Mouse (Mus musculus) right cerebral cortex, postnatal 36 days (tissue): ENCODE data around the gene Yipf3.

Source experiments
- DNase-seq, 2 experiments: peaks; one replicate each; pipeline ENCODE4 v3.0.0; 2022; ENCODE audit warnings: low spot score in 2 of 2, mixed read lengths in 1 of 2

Yipf3 gene

DNA sequence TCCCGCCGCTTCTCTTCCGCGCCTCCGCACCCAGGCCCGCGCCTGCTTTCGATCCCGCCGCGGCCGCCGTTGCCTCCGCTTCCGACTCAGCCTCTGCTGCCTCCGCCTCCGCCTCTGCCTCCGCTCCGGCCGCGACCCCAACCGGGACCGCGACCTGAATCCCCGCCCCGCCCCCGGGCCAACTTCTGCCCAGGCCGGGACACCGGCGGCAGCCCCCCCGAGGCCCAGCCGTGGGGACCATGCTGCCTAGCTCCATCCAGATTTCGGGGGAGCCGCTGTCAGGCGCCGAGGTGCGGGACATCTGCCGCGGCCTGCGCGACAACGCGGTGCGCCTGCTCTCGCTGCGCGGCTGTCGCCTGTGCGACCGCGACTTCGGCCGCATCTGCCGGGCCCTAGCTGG is 6.2 kb downstream of the Yipf3 start:
- peak in 1 of 2 experiments; percentile 40 for DNase-seq

DNA sequence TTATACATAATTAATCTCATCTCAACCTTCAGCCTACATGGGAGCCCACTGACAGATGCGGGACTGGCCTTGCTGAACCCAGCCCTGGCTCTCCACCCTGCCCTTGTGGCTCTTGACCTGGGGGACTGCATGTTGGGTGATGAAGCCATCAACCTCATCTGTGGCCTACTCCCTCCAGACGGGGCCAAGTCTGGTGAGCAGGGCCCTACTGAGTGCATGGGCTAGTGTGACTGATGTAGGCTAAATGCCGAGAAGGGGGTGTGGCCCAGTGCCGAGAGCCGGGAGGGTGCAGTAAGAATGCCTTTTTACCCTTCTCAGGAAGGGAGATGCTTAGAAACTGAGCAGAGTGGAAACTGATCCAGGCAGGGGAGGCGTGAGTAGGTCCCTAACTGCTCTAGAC is 7.3 kb downstream of the Yipf3 start:
- DNase-seq = no peak

DNA sequence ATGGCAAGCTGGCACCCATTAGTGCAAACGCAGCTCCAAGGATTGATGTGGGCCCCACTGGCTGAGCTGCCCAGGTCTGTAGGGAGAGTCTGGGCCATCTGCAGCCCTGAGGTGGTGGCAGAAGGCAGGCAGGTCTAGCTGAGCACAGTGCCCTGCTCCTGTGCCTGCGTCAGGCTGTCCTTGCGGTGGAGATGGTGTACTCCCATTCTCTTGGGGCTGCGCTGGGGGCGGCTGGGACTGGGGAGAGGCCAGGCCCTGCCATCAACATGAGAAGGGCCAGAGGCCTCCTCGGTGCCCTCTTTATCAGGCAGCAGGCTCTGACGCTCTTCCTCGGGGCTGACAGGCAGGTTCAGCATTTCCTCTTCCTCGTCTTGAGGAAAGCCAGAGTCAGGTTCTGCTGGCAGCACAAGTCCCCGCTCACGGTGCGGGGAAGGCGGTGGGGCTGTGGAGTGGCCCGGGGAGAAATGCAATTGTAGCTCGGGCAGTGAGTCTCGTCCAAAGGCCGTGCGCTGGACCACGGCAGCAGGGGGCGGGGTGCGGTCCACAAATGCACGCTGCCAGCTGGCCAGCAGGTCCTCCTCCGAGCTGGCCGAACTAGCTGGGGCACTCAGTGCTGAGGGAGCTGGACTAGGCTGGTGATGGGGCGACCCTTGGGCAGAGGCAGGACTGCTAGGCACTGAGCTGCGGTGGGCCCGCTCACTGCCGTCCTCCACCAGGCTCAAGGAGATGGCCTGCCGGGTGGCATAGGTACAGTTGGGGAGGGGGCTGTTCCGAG is 10.6 kb downstream of the Yipf3 start:
- no peak for DNase-seq

DNA sequence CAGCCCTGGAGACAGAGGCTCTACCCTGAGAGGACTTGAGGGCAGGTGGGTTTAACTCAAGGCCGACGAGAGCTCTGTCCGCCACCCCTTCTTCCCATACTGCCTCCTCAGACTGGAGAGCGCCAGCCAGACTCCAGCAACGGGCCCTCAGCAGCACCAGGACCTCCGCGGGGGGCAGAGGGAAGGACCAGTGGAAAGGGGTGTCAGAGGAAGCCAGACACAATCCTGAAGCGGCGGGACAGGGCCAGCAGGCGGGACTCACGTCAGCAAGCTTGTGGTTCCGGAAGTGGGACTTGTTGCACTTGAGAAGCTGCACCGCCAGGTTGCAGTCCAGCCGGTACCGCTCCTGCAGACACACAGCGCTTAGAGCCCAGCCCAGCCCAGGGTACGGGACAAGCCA is 11.8 kb downstream of the Yipf3 start:
- DNase-seq = no peak

DNA sequence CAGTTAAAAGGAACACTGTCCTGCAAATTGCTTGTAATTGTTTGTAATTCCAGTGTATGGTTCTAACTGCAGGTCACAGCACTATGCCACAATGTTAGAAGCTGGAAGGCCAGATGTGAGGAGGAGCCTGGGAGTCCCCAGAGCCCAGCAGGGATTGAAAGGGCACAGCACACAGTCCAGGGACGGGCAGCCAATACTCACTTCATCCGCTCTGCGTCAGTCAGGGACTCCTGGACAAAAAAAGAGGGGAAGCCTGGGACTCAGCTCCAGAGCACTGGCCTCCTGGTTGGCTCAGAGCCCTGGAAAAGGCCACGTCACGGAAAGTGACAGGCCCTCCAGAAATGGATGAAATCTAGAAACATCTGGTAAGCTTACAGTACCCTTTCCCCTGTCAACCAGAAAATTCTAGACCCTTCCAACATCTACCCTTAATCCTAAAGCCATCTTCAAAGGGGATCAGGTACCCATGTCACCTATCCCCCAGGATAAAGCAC is 14.4 kb downstream of the Yipf3 start:
- DNase-seq = no peak

DNA sequence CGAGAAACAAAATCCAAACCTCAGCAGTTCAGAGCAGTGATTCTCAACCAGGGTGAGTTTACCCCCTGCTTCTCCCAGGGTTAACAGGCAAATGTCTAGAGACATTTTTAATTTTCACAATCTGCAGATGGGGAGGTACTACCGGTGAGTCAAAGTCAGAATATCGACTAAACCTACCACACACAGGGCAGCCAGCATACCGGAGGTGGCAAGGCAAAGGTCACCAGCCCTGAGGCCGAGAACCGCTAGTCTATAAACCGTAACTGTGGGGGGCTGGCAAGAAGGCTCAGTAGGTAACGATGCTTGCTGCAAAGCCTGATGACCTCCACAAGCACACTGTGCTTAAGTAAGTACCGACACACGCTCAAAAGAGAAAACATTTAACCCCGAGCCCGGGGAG is 17.6 kb downstream of the Yipf3 start:
- DNase-seq = no peak

DNA sequence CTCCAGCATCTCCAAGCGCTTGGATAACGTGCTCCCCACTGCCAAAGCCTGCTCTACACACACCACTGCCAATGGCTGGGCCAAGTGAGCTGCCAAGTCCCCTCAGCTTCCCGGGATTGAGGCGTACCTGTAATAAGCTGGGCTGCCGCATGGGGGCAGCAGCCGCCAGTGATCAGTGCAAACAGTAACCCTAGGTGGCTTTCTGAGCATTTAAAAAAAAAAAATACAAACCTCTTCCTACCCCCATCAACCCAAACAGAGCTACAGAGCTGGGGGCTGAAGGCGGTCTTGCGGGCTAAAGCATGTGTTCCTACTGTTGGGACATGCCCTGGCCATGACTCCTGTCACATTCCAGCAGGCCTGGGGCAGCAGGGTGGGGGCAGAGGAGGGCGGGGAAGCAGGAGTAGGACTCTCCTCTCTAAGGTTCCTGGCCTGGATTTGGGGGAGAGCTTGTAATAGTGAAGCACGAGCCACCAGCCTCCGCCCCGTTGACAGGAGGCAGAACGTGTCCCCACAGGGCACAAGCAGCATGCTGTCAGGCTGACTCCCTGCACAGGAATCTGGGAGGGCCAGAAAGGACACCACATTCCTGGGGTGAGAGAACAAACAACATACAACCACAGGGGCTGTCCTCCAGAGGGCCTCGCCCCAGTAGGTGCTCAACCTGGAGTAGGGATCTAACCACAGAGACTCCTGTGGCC is 18.2 kb downstream of the Yipf3 start:
- peak; percentile 64 to 79 for DNase-seq

DNA sequence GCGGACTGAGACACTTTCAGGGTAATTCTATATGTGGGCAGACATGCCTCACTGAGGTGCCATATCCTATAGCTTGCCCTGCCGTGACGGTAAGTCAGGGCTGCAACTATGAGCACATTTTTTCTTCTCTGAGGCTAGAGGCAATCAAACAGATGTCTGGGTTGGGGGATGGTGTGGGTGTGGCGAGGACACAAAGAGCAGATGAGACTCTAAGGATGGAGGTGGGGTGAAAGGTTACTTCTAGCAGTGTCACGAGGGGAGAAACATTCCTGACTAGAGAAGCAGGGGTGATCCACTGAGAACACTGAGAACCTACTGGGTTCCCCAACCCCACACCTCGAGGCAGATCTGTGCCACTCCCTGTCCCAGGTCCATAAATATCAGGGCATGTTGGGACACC is 19.1 kb downstream of the Yipf3 start:
- no peak for DNase-seq

DNA sequence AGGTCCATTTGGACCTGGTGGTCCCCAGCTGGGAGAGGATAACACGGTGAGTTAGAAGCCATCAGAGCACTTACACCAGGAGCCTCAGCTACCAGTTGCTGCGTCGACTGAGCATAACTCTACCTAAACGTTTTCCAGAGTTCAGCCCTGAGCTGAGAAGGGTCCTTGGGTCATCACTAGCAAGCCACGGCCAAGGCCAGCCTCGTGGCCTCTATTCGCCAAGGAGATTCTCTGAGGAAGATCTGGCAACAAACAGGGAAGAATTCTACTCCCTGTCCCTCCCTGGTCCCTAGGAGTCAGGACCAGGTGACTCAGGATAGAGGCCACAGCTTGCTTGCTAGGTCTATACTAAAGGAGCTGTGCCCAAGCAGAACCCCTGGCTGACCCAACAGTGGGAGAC is 19.6 kb downstream of the Yipf3 start:
- no peak for DNase-seq

DNA sequence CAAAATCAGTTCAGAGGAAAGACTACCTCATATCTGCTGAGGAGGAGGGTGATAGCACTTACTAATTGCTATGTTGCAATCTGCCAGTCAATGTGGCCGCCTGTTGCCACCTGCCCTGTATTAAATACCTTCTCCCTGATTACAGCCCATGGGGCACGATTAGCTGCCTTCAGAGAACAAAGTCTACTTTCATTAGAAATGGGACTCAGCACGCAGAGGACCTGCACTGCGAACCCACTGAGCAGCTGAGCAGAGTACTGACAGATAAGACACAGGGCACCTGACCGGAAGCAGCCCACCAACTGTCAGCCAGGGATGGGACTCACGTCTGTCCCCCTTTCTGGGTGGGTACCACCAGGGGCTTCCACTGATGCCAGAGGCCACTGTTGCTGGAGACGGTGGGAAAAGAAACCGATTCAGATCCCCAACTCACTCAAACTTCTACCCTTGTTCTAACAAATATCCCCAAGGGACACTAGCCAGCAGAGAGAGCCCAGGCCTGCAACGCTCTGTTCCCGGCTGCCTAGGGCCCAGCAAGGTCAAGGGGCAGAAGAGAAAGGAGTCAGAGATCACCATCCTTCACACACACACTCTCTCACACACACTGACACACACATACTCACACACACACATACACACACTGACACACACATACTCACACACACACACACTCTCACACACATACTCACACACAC is 20.3 kb downstream of the Yipf3 start:
- DNase-seq = no peak

DNA sequence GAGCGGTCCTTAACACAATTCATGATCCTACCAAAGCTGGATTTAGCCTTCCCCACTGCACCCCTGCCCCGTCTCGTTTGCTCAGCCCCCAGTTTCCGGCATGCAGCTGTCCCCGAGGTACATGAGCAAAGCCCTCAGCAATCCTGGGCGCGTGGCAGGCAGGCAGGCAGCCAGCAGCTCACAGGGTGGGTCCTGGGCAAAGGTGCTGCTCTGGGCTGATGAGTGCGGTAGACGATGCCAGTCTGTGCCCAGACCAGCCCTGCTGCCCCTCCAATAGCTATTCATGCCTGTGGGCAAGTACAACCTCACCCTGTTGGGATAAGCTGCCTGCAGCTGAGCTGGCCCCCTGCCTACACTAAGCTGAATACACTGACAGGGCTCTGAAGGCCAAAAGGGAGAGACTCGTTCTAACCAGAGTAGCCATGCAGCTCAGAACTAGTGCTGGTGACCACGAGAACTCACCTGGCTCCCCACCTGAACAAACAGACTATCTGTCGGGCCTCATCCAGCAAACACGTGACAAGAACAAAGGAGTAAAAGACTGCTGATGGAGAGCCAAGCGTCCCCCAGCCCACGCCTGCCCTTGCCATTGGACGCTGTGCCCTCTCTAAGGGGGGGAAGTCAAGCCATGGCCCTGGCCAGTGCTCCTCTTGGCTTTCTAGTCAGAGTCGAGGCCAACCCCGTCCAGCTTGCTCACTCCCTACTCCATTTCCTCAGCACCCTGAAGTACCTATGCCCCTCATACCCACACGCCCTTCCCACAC is 22.1 kb downstream of the Yipf3 start:
- DNase-seq = no peak

DNA sequence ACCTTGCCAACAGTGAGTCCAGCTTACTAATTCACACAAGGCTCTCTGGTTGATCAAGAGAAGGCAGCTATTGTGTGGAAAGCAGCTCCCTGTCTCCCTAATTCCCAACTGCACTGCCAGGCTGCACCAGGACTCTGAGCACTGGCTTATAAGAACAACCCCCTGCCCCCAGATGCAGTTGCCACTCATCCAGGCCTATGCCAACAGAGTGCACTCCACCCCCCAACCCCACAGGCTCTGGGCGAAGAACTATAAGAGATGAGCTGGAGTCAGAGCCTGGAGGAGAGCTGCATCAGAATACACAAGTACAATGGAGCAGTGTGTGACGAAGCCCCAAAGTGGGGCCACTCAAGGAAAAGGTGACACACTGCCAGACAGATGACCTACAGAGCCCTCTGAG is 24.2 kb downstream of the Yipf3 start:
- DNase-seq = no peak

DNA sequence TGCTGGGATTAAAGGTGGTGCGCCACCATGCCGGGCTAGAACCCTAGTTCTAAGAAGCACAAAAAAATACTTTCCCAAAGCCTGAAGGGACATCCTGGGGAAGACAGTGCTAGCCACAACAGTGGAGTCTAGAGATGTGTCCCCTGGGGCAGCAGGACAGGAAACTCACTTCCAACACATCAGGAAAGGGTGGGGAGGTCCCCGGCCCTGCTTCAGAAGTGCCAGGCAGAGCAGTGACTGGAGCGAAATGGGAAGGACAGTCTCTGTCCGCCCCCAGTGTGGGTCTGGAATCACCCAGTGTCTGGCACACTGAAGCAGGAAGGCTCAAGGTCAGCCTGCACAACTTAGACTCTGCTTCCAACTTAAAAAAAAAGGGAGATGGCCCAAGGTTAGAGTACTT is 24.8 kb downstream of the Yipf3 start:
- DNase-seq = no peak

DNA sequence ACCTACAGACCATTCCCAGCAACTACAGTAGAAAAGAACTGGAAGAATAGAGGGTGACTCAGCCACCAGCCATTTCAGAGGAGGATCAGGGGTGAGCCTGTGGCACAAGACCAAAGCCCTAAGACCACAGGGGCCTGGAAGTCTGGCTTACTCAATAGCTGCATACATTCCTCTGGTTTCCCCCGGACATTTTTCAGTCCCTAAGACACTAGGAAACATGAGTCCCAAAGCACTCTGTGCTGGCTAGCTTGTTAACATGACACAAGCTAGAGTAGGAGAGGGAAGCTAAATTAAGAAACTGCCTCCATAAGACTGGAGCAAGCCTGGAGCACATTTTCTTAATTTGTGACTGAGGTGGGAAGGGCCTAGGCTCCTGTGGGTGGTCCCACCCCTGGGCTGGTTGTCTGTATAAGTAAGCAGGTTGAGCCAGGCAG is 25.9 kb downstream of the Yipf3 start:
- peak in 1 of 2 experiments; percentile 65 for DNase-seq

DNA sequence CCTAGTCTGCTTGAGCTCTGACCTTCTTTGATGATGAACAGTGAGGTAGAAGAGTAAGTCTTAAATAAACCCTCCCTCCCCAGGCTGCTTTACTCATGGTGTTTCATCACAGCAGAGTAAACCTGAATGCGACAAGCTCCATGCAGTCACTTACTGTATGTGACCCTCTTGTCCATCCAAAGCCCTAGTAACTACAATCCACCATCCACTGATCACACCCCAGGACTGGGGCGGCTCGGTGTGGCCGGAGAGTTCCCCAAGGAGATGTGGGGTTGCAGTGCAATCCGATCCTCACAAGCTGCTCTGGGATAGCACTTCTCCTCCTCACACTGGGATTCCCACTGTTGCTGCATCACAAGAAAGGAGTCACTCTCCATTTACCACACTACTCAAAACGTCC is 26.6 kb downstream of the Yipf3 start:
- no peak for DNase-seq

DNA sequence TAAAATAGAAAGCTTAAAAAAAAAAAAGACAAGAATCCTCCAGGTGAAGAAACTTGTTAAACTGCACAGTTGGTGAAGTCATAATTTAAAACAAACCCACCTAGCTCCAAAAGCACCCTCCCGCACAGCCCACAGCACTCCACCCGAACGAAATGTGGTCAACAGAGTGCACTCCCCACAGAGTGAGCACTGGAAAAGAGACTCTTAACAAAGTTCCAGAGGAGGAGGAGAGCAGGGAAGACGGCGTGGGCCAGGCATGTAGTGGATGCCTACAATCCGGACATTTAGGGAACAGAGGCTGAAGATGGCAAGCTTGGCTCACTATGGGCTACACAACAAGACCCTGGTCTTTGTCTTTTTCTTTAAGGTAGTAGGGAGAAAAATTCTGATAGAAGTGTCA is 27.2 kb downstream of the Yipf3 start:
- no peak for DNase-seq

DNA sequence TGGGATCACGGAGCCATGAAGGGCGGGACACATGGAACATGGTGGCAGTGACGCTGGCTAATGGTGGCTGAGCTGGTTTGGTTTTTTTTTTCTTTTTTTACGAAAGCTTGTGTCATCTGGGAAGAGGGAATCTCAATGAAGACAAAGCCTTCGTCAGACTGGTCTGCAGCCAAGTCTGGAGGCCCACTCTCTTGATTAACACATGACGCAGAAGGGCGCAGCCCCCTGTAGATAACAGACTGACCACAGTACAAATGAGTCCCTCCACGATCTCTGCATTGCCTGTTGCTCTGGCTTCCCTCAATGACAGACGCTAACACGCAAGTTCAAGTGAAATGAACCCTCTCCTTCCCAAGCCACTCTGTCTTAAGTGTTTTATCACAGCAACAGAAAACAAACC is 27.6 kb downstream of the Yipf3 start:
- no peak for DNase-seq

DNA sequence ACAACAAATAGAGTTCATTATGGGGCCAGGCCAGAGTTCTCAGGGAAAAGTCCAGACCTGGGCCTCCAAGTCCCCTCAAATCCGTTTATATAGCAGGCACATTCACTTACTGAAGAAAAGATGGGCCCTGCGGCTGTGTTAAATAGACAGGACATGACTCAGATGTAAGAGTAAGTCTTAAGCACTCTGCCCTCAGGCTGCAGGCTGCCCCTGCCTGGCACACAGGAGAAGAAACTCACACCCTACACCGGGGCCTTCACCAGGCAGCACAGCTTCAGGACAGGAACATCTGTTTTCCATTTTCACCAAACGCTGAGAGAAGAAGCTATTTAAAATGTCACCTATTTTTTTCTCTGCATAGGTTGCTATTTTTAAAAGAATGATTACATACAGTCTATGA is 29.7 kb downstream of the Yipf3 start:
- no peak for DNase-seq

DNA sequence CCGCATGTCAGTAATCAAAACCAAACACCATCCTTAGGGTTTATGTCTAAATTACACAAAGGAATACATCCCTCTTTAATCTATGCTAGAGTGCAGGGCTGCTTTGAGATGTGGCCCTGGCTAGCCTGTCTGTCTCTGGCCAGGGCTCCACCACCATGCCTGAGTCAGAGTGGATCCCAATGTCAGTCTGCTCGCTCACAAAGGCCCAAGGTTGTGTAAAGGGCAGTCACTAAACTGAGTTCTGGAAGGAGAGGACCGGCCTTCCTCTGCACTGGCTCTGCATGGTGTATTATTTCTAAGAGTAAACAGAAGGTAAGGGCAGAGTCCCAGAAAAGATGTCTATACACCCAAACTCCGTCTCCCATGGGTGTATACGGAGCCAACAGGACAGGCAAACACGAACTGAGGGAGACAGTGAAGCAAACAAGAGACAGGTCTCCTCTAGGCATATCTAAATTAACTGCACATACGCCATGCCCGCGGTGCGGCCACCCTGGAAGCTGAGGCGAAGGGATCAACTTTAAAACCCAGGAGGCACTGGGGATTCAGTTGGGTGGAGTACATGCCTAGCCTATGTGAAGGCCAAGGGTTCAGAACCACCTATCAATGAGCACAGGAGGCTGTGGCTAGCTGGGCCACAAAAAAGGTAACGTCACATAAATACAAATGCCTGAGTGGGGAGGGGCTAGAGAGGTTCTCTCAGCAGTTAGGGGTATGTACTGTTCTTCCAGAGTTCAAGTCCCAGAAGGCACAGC is 30.3 kb downstream of the Yipf3 start:
- no peak for DNase-seq

DNA sequence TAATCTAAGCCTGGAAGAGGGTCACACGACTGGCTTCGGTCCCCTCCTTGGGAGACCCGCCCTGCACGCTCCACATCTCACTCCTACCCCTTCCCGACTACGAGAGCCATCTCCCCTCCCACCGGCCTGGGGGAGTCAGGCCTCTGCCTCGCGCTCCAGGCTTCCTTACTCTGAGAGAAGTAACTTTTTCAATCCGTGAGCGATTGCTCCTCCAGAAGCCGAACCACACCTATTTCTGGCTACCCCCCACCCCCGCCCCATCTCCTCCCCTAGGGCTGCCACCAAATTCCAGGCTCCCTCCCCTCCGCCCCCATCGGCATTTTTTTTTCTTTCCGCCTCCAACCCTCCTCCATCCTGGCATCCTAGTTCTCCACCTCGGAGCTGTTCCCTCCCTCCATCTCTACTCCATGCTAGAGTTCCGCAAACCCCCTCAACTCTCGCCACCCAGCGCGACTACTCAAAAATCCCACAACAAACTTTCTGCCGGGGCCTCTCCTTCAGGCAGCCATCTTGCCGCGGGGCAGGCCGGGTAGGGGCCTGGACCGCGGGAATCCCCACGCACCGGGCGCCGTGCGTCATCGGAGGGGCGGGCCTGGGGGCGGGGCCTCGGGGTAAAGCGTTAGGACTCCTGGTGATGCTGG is 34.7 kb downstream of the Yipf3 start, which contains the start of gene Tjap1:
Tjap1 (minus strand) TSS at position 544 of the 641 bp plus-strand sequence.
- peak; percentile 73 to 80 for DNase-seq

DNA sequence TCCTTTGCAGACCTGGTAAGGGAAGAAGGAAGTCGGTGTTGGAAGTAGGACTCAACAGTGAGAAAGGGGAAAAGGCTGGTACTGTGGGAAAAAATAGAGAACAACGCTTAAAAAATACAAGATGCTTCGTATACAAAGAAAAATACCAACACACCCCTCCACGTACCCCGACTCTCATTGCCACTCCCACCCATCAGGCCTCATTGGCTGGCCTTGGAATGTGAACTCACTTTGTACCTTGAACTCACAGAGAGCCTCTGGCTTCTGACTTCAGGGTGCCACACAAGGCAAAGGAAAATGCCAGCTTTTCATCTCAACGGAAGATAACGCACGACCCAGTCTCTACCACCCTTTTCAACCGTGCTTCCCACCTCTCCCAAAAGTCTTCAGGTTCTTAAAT is 35.3 kb downstream of the Yipf3 start:
- DNase-seq = no peak
